Mouse (Mus musculus) midbrain, embryonic 11.5 days (tissue): Measurements from ENCODE around the gene Mapk12. TPM values are rescaled to one million over a fixed set of nuclear protein-coding genes. Genes with fewer than 3 reads are reported as not detected.
A peak's percentile ranks its signal among the peaks of the same experiment; 100 is the strongest.

Experiments
- ATAC-seq: fragments of 200-750 bp; cut with Nextera tagmentation; 2 replicates; pipeline ENCODE4 v1.8.0; 2017; ENCODE audit warnings: moderate TSS enrichment, moderate library complexity; ENCODE audit not compliant: low FRiP score
- DNase-seq: peaks from one replicate; pipeline ENCODE4 v3.0.0; 2015; ENCODE audit warnings: low spot score; ENCODE audit errors: missing footprints
- H3K27ac ChIP-seq: fragments of 300-500 bp; sonication (generic); 2 replicates; pipeline ENCODE4 v1.5.1; 2014; ENCODE audit warnings: low read depth, low read length
- H3K27me3 ChIP-seq: fragments of 300-500 bp; sonication (generic); 2 replicates; pipeline ENCODE4 v1.6.1; 2014; ENCODE audit warnings: mild to moderate bottlenecking, low read length, moderate library complexity, mixed read lengths; ENCODE audit not compliant: control insufficient read depth, insufficient read depth
- H3K36me3 ChIP-seq: fragments of 300-500 bp; sonication (generic); 2 replicates; pipeline ENCODE4 v1.6.1; 2014; ENCODE audit warnings: mild to moderate bottlenecking, low read length, moderate library complexity, mixed read lengths; ENCODE audit not compliant: control insufficient read depth, insufficient read depth
- H3K4me1 ChIP-seq: fragments of 300-500 bp; sonication (generic); 2 replicates; pipeline ENCODE4 v1.6.1; 2014; ENCODE audit warnings: low read length; ENCODE audit not compliant: control insufficient read depth, insufficient read depth
- H3K4me2 ChIP-seq: fragments of 300-500 bp; sonication (generic); 2 replicates; pipeline ENCODE4 v1.6.1; 2014; ENCODE audit warnings: mild to moderate bottlenecking, moderate library complexity
- H3K4me3 ChIP-seq: fragments of 300-500 bp; sonication (generic); 2 replicates; pipeline ENCODE4 v1.5.1; 2014; ENCODE audit warnings: low read depth, low read length
- H3K9ac ChIP-seq: fragments of 300-500 bp; sonication (generic); 2 replicates; pipeline ENCODE4 v1.6.1; 2014; ENCODE audit warnings: low read length
- H3K9me3 ChIP-seq: fragments of 300-500 bp; sonication (generic); 2 replicates; pipeline ENCODE4 v1.6.1; 2016; ENCODE audit warnings: low read length; ENCODE audit not compliant: control insufficient read depth
- WGBS: fragments of 180-500 bp; shearing (Covaris S2); extraction: QIAGEN DNeasy Blood & Tissue Kit; methylation state at CpG from one replicate; pipeline ENCODE4 v1.1.7; 2014; 5-methylcytosine and 5-hydroxymethylcytosine counted together
- polyA plus RNA-seq: library from polyadenylated mRNA; unstranded; fragments of >200 nt; fragmentation: Nextera tagmentation; extraction: Ambion mirVana; gene quantifications from 2 replicates; pipeline ENCODE4 v1.2.1, GENCODE M21; 2014

Gene Mapk12
- polyA plus RNA-seq, 1 experiment from 2014 or later: 27.0 TPM

GRCm38 (mm10) chr15:89157954-89158353 lies 17.5 kb upstream of the Mapk12 start:
- H3K36me3 ChIP-seq: peaks cover 51% of the 10 kb centered on the region

GRCm38 (mm10) chr15:89152312-89152711 lies 11.8 kb upstream of the Mapk12 start:
- ATAC-seq: peak; percentile 83
- peak; percentile 94 for DNase-seq
- Histone ChIP-seq H3K4me2 (peak overlapping the region; percentile 23), H3K9ac (peak overlapping the region; percentile 42; the same call in 1 of the 2 replicates), H3K4me1 (peaks cover 36% of the 10 kb centered on the region), H3K27me3 (peaks cover 4% of the 10 kb centered on the region; the same call in 1 of the 2 replicates), H3K9me3 (no peaks in the 10 kb centered on the region), H3K36me3 (peaks cover 17% of the 10 kb centered on the region), H3K4me3 (no peak overlapping the region), H3K27ac (peak overlapping the region; percentile 76)

More at GRCm38 (mm10) chr15:89157954-89158353, 17.5 kb upstream of the Mapk12 start:
- H3K4me1 ChIP-seq: peaks cover under 1% of the 10 kb centered on the region; the same call in 1 of the 2 replicates
- H3K27me3 ChIP-seq: no peaks in the 10 kb centered on the region
- peak; percentile 48; the same call in 1 of the 2 replicates for ATAC-seq
- 70% methylated on average over 7 of the region's 7 CpGs for WGBS
- DNase-seq: peak; percentile 94
- no peak overlapping the region for H3K27ac ChIP-seq
- no peak overlapping the region for H3K9ac ChIP-seq
- H3K4me3 ChIP-seq: no peak overlapping the region
- H3K4me2 ChIP-seq: no peak overlapping the region
- no peaks in the 10 kb centered on the region for H3K9me3 ChIP-seq

- H3K9ac ChIP-seq: peak overlapping the region; percentile 80
- WGBS: 1% methylated on average over 13 of the region's 13 CpGs
- H3K4me3 ChIP-seq: peak overlapping the region; percentile 59
- ATAC-seq (peak; percentile 12; the same call in 1 of the 2 replicates), DNase-seq (no peak)
- H3K27me3 ChIP-seq: peaks cover 8% of the 10 kb centered on the region; the same call in 1 of the 2 replicates
- H3K4me1 ChIP-seq: peaks cover 47% of the 10 kb centered on the region
- no peaks in the 10 kb centered on the region for H3K9me3 ChIP-seq
- peak overlapping the region; percentile 81; the same call in 1 of the 2 replicates for H3K27ac ChIP-seq
- peak overlapping the region; percentile 81 for H3K4me2 ChIP-seq
- peaks cover 4% of the 10 kb centered on the region for H3K36me3 ChIP-seq
Observed at GRCm38 (mm10) chr15:89150041-89150390, 9.5 kb upstream of the Mapk12 start.

- DNase-seq (peak; percentile 95), ATAC-seq (peak; percentile 63)
- Histone ChIP-seq H3K27ac (peak within 1 kb of the TSS; percentile 81), H3K27me3 (peaks cover 8% of the 10 kb centered on the region; the same call in 1 of the 2 replicates), H3K36me3 (peaks cover 6% of the 10 kb centered on the region), H3K9ac (peak within 1 kb of the TSS; percentile 80), H3K4me3 (peak within 1 kb of the TSS; percentile 59), H3K9me3 (no peaks in the 10 kb centered on the region), H3K4me2 (peak within 1 kb of the TSS; percentile 81), H3K4me1 (peaks cover 47% of the 10 kb centered on the region)
- 2% methylated on average over 48 of the region's 61 CpGs for WGBS
Observed at GRCm38 (mm10) chr15:89149271-89150040, 9.0 kb upstream of the Mapk12 start, which contains the start of gene Mapk11. Mapk11 (minus strand) TSS chr15:89149628.

GRCm38 (mm10) chr15:89148496-89149270 lies 8.2 kb upstream of the Mapk12 start:
- peaks cover 8% of the 10 kb centered on the region for H3K36me3 ChIP-seq
- H3K27me3 ChIP-seq: peaks cover 8% of the 10 kb centered on the region; the same call in 1 of the 2 replicates
- H3K4me1 ChIP-seq: peaks cover 47% of the 10 kb centered on the region
- peak overlapping the region; percentile 81 for H3K4me2 ChIP-seq
- peak; percentile 96 for DNase-seq
- peak overlapping the region; percentile 80 for H3K9ac ChIP-seq
- H3K27ac ChIP-seq: peak overlapping the region; percentile 81
- 0 out of 2 replicates have a peak, but pooled peaks have one; percentile 5 for ATAC-seq
- H3K9me3 ChIP-seq: no peaks in the 10 kb centered on the region
- peak overlapping the region; percentile 59 for H3K4me3 ChIP-seq
- 4% methylated on average over 24 of the region's 25 CpGs for WGBS

GRCm38 (mm10) chr15:89147895-89148294 lies 7.4 kb upstream of the Mapk12 start:
- peaks cover 10% of the 10 kb centered on the region for H3K36me3 ChIP-seq
- H3K4me3 ChIP-seq: peak overlapping the region; percentile 59
- H3K27me3 ChIP-seq: peaks cover 8% of the 10 kb centered on the region; the same call in 1 of the 2 replicates
- H3K9ac ChIP-seq: peak overlapping the region; percentile 80
- 38% methylated on average over 4 of the region's 4 CpGs for WGBS
- DNase-seq (peak; percentile 88), ATAC-seq (no peak)
- H3K27ac ChIP-seq: no peak overlapping the region
- H3K4me1 ChIP-seq: peaks cover 46% of the 10 kb centered on the region
- H3K4me2 ChIP-seq: peak overlapping the region; percentile 81
- H3K9me3 ChIP-seq: no peaks in the 10 kb centered on the region

GRCm38 (mm10) chr15:89147456-89147855 lies 7.0 kb upstream of the Mapk12 start:
- DNase-seq (peak; percentile 90), ATAC-seq (no peak)
- H3K27ac ChIP-seq: no peak overlapping the region
- peaks cover 8% of the 10 kb centered on the region; the same call in 1 of the 2 replicates for H3K27me3 ChIP-seq
- H3K4me2 ChIP-seq: peak overlapping the region; percentile 81
- no peaks in the 10 kb centered on the region for H3K9me3 ChIP-seq
- WGBS: 18% methylated on average over 10 of the region's 10 CpGs
- 0 out of 2 replicates have a peak overlapping the region, but pooled peaks have one; percentile 54 for H3K9ac ChIP-seq
- H3K4me1 ChIP-seq: peaks cover 42% of the 10 kb centered on the region
- H3K36me3 ChIP-seq: peaks cover 10% of the 10 kb centered on the region
- peak overlapping the region; percentile 59 for H3K4me3 ChIP-seq

- no peak overlapping the region for H3K27ac ChIP-seq
Observed at GRCm38 (mm10) chr15:89147024-89147423, 6.5 kb upstream of the Mapk12 start.

More at GRCm38 (mm10) chr15:89147024-89147423, 6.5 kb upstream of the Mapk12 start:
- peak overlapping the region; percentile 59 for H3K4me3 ChIP-seq
- ATAC-seq (no peak), DNase-seq (peak; percentile 91)
- H3K36me3 ChIP-seq: peaks cover 10% of the 10 kb centered on the region
- 12% methylated on average over 16 of the region's 16 CpGs for WGBS
- peaks cover 37% of the 10 kb centered on the region for H3K4me1 ChIP-seq
- peak overlapping the region; percentile 54 for H3K9ac ChIP-seq
- H3K27me3 ChIP-seq: peaks cover 8% of the 10 kb centered on the region; the same call in 1 of the 2 replicates
- no peaks in the 10 kb centered on the region for H3K9me3 ChIP-seq
- peak overlapping the region; percentile 81 for H3K4me2 ChIP-seq
